Mouse (Mus musculus): Measurements from ENCODE around the gene Fgfr2. TPM values are rescaled to one million over a fixed set of nuclear protein-coding genes. Genes with fewer than 3 reads are reported as not detected.

The Fgfr2 gene
- total and polyA plus RNA-seq, 2 experiments from 2014 or later = 12.1 to 32.6 TPM

- no peak overlapping the region for H3K27ac ChIP-seq (ENCODE audit: low read depth, low read length)
- 65% methylated on average over 6 of the region's 6 CpGs for WGBS
- no peak overlapping the region for H3K9ac ChIP-seq (replicated peaks; ENCODE audit: low read length, poor library complexity, severe bottlenecking)
- no peak for ATAC-seq (ENCODE audit: low FRiP score)
- no peaks in the 10 kb centered on the region for H3K4me1 ChIP-seq (ENCODE audit: insufficient read depth, low read length)
- no peaks in the 10 kb centered on the region for H3K36me3 ChIP-seq (ENCODE audit: insufficient read depth, low read length)
- H3K4me2 ChIP-seq (ENCODE audit: low read depth, low read length, poor library complexity, severe bottlenecking) = no peak overlapping the region
- no peaks in the 10 kb centered on the region for H3K27me3 ChIP-seq (ENCODE audit: insufficient read depth, low read length)
- DNase-seq (ENCODE audit: low spot score) = no peak
- H3K9me3 ChIP-seq (ENCODE audit: low read length) = no peaks in the 10 kb centered on the region
- H3K4me3 ChIP-seq (ENCODE audit: low read depth, low read length) = no peak overlapping the region
- TF ChIP-seq CTCF (IDR thresholded peaks at IDR 0.05) = no peak
Observed at GRCm38 (mm10) chr7:132338350-132338749, 784.8 kb downstream of the Fgfr2 start.

- Histone ChIP-seq H3K9me3 (ENCODE audit: low read length) (no peaks in the 10 kb centered on the region), H3K27ac (ENCODE audit: low read depth, low read length) (no peak overlapping the region), H3K9ac (replicated peaks; ENCODE audit: low read length, poor library complexity, severe bottlenecking) (no peak overlapping the region), H3K4me3 (ENCODE audit: low read depth, low read length) (no peak overlapping the region), H3K4me1 (ENCODE audit: insufficient read depth, low read length) (0 out of 2 replicates have a peak, but pooled peaks cover 3% of the 10 kb centered on the region), H3K4me2 (ENCODE audit: low read depth, low read length, poor library complexity, severe bottlenecking) (no peak overlapping the region), H3K27me3 (ENCODE audit: insufficient read depth, low read length) (no peaks in the 10 kb centered on the region), H3K36me3 (ENCODE audit: insufficient read depth, low read length) (no peaks in the 10 kb centered on the region)
- DNase-seq (ENCODE audit: low spot score) (no peak), ATAC-seq (ENCODE audit: low FRiP score) (no peak)
- no peak for TF ChIP-seq CTCF (IDR thresholded peaks at IDR 0.05)
- WGBS = 61% methylated on average over 11 of the region's 11 CpGs
Observed at GRCm38 (mm10) chr7:132337268-132337917, 785.8 kb downstream of the Fgfr2 start.

- Histone ChIP-seq H3K4me2 (ENCODE audit: low read depth, low read length, poor library complexity, severe bottlenecking) (no peak overlapping the region), H3K4me3 (ENCODE audit: low read depth, low read length) (no peak overlapping the region), H3K4me1 (ENCODE audit: insufficient read depth, low read length) (0 out of 2 replicates have a peak, but pooled peaks cover 3% of the 10 kb centered on the region), H3K9me3 (ENCODE audit: low read length) (no peaks in the 10 kb centered on the region), H3K9ac (replicated peaks; ENCODE audit: low read length, poor library complexity, severe bottlenecking) (no peak overlapping the region), H3K27me3 (ENCODE audit: insufficient read depth, low read length) (no peaks in the 10 kb centered on the region), H3K36me3 (ENCODE audit: insufficient read depth, low read length) (no peaks in the 10 kb centered on the region), H3K27ac (ENCODE audit: low read depth, low read length) (no peak overlapping the region)
- WGBS = 42% methylated on average over 3 of the region's 3 CpGs
- TF ChIP-seq CTCF (IDR thresholded peaks at IDR 0.05) = no peak
- no peak for ATAC-seq (ENCODE audit: low FRiP score)
- DNase-seq (ENCODE audit: low spot score) = no peak
Observed at GRCm38 (mm10) chr7:132336781-132337180, 786.4 kb downstream of the Fgfr2 start.

DNA sequence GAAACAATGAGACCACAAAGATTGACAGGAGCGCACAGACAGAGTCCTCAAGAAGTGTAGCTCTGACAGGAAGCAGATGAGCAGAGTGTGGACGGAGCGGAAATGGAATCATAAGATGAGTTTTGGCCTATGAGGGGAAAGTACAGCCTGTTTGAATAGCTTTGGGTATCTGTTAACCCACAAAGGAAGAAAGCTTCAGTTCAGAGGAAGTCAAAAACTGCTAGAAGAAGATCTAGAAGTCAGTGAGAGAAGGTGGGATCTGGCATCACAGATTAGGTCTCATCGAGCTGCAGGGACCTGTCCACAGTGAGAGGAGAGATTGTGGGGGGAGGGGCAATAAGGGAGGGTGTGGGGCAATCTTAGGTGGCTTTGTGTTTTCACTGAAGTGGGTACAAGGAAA, 787.8 kb downstream of the Fgfr2 start:
- no peak overlapping the region for H3K4me3 ChIP-seq (ENCODE audit: low read depth, low read length)
- no peak for TF ChIP-seq CTCF (IDR thresholded peaks at IDR 0.05)
- 92% methylated on average over 4 of the region's 4 CpGs for WGBS
- 0 out of 2 replicates have a peak, but pooled peaks cover 3% of the 10 kb centered on the region for H3K4me1 ChIP-seq (ENCODE audit: insufficient read depth, low read length)
- H3K27me3 ChIP-seq (ENCODE audit: insufficient read depth, low read length) = no peaks in the 10 kb centered on the region
- DNase-seq (ENCODE audit: low spot score) (no peak), ATAC-seq (ENCODE audit: low FRiP score) (no peak)
- H3K9me3 ChIP-seq (ENCODE audit: low read length) = no peaks in the 10 kb centered on the region
- H3K9ac ChIP-seq (replicated peaks; ENCODE audit: low read length, poor library complexity, severe bottlenecking) = no peak overlapping the region
- H3K36me3 ChIP-seq (ENCODE audit: insufficient read depth, low read length) = no peaks in the 10 kb centered on the region
- H3K4me2 ChIP-seq (ENCODE audit: low read depth, low read length, poor library complexity, severe bottlenecking) = no peak overlapping the region
- H3K27ac ChIP-seq (ENCODE audit: low read depth, low read length) = no peak overlapping the region

- DNase-seq (ENCODE audit: low spot score) = no peak
- H3K27me3 ChIP-seq (ENCODE audit: insufficient read depth, low read length) = no peaks in the 10 kb centered on the region
- no peak for ATAC-seq (ENCODE audit: low FRiP score)
- H3K9me3 ChIP-seq (ENCODE audit: low read length) = no peaks in the 10 kb centered on the region
- no peak overlapping the region for H3K4me3 ChIP-seq (ENCODE audit: low read depth, low read length)
- H3K4me1 ChIP-seq (ENCODE audit: insufficient read depth, low read length) = 0 out of 2 replicates have a peak, but pooled peaks cover 3% of the 10 kb centered on the region
- H3K9ac ChIP-seq (replicated peaks; ENCODE audit: low read length, poor library complexity, severe bottlenecking) = no peak overlapping the region
- TF ChIP-seq CTCF (IDR thresholded peaks at IDR 0.05) = no peak
- 84% methylated on average over 1 of the region's 1 CpGs for WGBS
- H3K4me2 ChIP-seq (ENCODE audit: low read depth, low read length, poor library complexity, severe bottlenecking) = no peak overlapping the region
- no peak overlapping the region for H3K27ac ChIP-seq (ENCODE audit: low read depth, low read length)
- no peaks in the 10 kb centered on the region for H3K36me3 ChIP-seq (ENCODE audit: insufficient read depth, low read length)
Observed at GRCm38 (mm10) chr7:132333078-132333477, 790.1 kb downstream of the Fgfr2 start.

DNA sequence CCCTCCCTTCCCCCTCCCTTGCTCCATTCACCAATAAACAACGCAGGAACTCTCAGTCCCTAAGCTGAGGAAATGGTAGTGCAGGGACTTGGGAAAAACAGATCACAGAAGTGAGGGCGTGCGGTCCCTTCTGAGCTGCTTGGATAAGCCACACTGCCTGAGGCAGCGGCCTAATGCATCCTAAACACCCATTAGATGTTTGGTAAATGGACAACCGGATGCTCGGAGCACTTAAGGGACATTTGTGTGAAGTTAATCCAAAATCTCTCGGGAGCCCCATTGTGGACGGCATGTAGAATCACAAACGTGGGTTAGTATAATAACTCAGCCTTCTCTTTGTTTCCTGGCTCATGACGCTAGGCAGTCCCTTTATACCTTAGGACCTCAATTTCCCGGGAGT, 791.0 kb downstream of the Fgfr2 start:
- Histone ChIP-seq H3K27ac (ENCODE audit: low read depth, low read length) (no peak overlapping the region), H3K4me1 (ENCODE audit: insufficient read depth, low read length) (0 out of 2 replicates have a peak, but pooled peaks cover 3% of the 10 kb centered on the region), H3K9me3 (ENCODE audit: low read length) (no peaks in the 10 kb centered on the region), H3K9ac (replicated peaks; ENCODE audit: low read length, poor library complexity, severe bottlenecking) (no peak overlapping the region), H3K36me3 (ENCODE audit: insufficient read depth, low read length) (no peaks in the 10 kb centered on the region), H3K4me3 (ENCODE audit: low read depth, low read length) (no peak overlapping the region), H3K4me2 (ENCODE audit: low read depth, low read length, poor library complexity, severe bottlenecking) (no peak overlapping the region), H3K27me3 (ENCODE audit: insufficient read depth, low read length) (no peaks in the 10 kb centered on the region)
- WGBS = 23% methylated on average over 11 of the region's 11 CpGs
- ATAC-seq (ENCODE audit: low FRiP score) (no peak), DNase-seq (ENCODE audit: low spot score) (peak; percentile 17)
- no peak for TF ChIP-seq CTCF (IDR thresholded peaks at IDR 0.05)

Measured in midbrain, postnatal 0 days (tissue).